Mouse (Mus musculus) left cerebral cortex, adult 18-20 months (tissue): ENCODE measurements at regions not wholly inside any gene's neighbourhood (a gene's known extent, or its start where the extent isn't known, plus 50 kb on each side); places are given as distances from the start of the nearest gene placed in this dataset.
A peak's percentile ranks its signal among the peaks of the same experiment; 100 is the strongest.

Source experiments
- DNase-seq, 2 experiments: peaks; one replicate each; pipeline ENCODE4 v3.0.0; 2021 to 2022; ENCODE audit warnings: low spot score in 2 of 2, mixed read lengths in 1 of 2

- peak; percentile 4 to 9 for DNase-seq
Measured at GRCm38 (mm10) chr5:59669153-59669552, 1951.4 kb downstream of the Pcdh7 start.

- DNase-seq, result no peak
Measured at GRCm38 (mm10) chr5:59700009-59700408, 1982.2 kb downstream of the Pcdh7 start.

- DNase-seq, result peak; percentile 1 to 15
Measured at GRCm38 (mm10) chr5:59715457-59715856, 1997.7 kb downstream of the Pcdh7 start.

GRCm38 (mm10) chr5:59756229-59756628 lies 2038.5 kb downstream of the Pcdh7 start:
- no peak for DNase-seq

- DNase-seq, result no peak
Measured at GRCm38 (mm10) chr5:59756660-59757415, 2039.1 kb downstream of the Pcdh7 start.
